Mouse (Mus musculus): Measurements from ENCODE around the gene Cyp2u1.

GRCm38 (mm10) chr3:131263766-131264486, 39.1 kb downstream of the Cyp2u1 start:
- TF ChIP-seq POLR2A (IDR thresholded peaks at IDR 0.05; ENCODE audit: low read depth, low read length) (no peak), CTCF (IDR thresholded peaks at IDR 0.05; ENCODE audit: extremely low read depth, insufficient read depth, insufficient read length, insufficient replicate concordance) (no peak)
